Mouse (Mus musculus) thymus, postnatal 0 days (tissue): ENCODE data around the gene Lat. TPM values are rescaled to one million over a fixed set of nuclear protein-coding genes. Genes with fewer than 3 reads are reported as not detected.
A peak's percentile ranks its signal among the peaks of the same experiment; 100 is the strongest.

Experiments used
- DNase-seq: peaks from one replicate; pipeline ENCODE4 v3.0.0-alpha.2; 2015; ENCODE audit warnings: low spot score
- polyA plus RNA-seq: library from polyadenylated mRNA; unstranded; fragments of >200 nt; fragmentation: Nextera tagmentation; extraction: Ambion mirVana; gene quantifications from 2 replicates; pipeline ENCODE4 v1.2.1, GENCODE M21; 2015

Lat gene
- polyA plus RNA-seq, 1 experiment from 2014 or later, result 890 TPM

DNA sequence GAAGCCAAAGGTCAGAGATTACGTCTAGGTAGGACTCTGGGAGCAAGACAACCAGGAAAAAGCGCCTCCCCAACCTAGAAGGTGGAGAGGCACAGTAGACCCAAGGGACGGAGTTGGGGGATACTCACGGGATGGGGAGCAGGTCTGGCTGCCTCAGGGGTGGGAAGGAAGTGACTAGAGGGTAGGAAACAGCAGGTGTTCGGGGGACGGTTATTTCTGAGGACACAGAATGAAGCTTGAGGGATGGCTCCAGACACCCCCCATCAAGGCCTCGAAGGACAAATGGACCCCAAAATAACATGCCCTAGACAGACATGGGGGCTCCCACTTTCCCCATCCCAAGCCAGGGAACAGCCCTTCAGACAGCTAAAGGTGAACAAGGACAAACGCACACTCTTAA is 1.0 kb downstream of the Lat start:
- peak; percentile 47 for DNase-seq

- DNase-seq, result no peak
Measured at GRCm38 (mm10) chr7:126367636-126368035, 1.7 kb downstream of the Lat start.

- no peak for DNase-seq
Measured at GRCm38 (mm10) chr7:126363038-126363437, 6.3 kb downstream of the Lat start.

GRCm38 (mm10) chr7:126359049-126359448 is 10.3 kb downstream of the Lat start:
- no peak for DNase-seq

DNA sequence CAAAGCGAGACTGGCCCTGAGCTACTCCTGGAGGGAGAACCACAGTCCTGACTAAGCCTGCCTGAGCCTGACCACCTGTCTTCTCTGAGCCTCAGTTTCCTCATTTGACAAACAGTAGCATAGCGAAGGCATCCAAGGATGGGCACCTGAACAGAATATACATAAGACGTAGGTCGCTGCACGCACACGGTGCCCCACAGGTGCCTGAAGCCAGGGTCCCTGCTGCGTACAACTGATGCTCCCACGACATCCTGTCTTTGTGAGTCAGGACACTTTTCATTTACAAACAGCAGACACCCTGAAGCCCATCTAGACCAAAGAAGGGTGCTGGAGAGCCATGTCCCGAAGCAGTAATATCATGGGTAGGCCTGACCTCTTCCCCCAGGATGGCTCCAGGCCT is 11.0 kb downstream of the Lat start:
- peak; percentile 19 for DNase-seq

- no peak for DNase-seq
Measured at GRCm38 (mm10) chr7:126357838-126358237, 11.5 kb downstream of the Lat start.

- peak; percentile 59 for DNase-seq
Measured at GRCm38 (mm10) chr7:126356793-126357591, 12.4 kb downstream of the Lat start.

DNA sequence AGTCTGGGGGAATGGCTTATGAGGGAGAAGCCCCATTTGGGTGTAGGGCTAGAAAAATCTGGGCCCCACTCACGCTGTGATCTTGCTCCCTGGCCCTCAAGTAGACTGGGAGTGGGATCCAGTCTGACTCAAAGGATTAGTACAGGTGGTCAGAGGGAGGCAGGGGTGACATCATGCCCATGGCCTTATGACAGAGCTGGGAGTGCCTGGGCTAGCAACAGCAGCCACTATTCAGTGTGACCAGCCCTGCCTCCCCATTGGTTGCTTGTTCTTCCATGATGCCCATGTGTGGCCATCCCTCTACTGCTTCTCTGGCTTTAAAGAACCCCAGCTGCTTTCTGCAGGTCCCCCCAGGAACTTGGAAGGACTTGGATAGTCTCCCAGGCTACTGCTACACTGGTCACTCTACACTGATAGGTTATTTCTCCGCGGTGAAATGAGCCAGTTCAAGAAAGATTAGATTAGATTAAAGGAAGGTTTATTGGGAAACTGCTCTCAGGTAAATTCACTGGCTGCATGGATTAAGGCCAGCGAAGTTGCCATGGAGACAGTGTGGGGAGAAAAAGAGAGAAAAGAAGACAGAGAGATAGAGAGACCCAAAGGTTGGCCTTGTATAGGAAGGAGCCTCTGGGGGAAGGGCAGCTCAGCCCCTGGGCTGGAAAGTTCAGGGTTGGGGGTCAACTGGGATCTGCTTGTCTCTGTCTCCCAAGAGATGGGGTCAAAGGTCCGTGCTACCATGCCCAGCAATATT is 13.3 kb downstream of the Lat start:
- no peak for DNase-seq

DNA sequence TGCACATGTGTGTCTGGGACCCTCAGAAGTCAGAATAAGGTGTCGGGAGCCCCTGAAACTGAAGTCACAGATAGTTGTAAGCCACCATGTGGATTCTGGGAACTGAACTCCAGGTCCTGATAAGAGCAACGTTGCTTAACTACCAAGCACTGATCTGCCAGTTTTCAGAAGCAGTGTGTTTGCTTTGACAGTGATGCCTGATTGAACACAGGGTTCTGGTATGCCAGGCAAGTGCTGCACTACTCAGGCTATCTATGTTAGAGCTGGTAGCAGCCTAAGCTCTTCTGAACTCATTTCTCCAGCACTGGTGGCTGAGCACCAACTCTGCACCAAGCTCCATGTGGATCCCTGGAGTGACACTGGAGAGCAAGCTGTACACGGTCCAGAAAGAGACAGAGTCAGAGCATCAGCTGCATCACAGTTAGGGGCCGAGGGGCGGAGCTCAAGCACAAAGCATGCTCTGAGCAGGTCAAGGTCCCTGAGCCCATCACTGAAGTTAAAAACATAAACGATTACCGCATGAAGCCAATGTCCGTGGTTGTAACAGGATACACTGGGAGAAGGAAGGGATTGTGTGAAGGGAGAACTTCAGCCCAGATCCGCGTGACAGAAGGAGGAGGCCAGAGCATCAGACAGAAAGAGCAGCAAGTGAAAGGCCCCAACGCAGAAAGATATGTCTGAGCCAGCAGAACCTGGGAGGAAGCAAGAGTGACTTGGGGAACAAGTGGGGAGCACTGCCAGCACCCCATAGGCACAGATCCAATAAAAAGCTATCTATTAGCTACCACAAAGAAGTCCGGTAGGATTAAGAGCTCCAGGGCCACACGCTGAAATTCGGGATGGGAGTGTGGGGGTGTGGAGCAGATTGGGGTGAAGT is 14.4 kb downstream of the Lat start:
- no peak for DNase-seq

GRCm38 (mm10) chr7:126353994-126354365 is 15.4 kb downstream of the Lat start:
- DNase-seq, result no peak

- DNase-seq, result no peak
Measured at GRCm38 (mm10) chr7:126353251-126353993, 15.9 kb downstream of the Lat start.

DNA sequence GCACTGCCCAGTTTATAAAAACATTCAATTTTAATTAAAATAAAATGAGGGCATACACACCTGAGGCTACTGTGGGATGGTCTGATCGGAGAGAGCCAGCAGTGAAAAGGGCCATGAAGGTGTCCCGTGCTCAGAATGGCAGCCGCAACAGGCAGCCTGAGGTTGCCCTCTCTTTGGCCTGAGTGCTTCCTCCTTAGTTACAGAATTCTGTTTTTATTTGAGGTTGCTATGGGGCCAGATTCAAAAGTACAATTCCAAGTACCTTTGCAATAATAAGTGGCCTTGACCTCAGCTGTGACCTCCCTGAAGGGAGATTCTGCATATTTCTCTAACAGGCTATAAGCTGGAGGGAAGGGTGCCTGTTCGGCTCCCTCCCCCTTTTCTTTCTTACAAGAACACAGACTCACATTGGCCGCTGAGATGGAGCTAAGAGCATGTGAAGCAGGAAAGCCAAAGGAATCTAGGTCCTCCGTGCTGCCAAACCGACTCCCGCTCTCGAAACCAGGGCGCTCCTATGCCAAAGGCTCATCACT is 17.9 kb downstream of the Lat start:
- no peak for DNase-seq

DNA sequence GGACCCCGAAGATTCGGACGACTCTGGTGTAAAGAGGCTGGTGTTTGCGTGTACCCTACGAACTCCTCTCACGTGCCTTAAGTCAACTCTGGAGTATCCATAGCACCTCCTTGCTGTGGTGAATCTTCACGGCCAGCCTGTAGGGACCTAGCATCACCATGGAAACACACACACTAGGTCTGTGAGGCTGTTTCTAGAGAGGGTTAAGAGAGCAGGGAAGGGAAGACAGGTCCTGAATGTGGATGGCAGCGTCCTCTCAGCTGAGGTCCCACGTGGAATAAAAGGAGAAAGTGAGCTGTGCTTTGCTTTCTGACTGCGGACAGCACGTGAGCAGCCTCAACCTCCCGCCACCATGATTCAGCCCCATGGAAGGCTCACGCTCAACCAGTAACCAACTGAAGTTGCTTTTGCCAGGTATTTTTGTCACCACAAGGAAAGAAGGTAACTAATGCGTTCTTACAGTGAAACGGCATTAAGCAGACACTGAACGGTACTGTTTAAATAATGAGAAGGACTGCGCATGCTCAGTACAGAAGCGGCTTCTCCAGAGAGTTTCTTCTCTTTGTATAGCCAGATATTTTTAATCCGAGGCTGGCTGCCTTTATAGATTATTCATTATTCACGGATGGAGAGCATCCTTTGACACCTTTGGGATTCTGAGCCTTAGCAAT is 18.5 kb downstream of the Lat start:
- DNase-seq, result no peak

DNA sequence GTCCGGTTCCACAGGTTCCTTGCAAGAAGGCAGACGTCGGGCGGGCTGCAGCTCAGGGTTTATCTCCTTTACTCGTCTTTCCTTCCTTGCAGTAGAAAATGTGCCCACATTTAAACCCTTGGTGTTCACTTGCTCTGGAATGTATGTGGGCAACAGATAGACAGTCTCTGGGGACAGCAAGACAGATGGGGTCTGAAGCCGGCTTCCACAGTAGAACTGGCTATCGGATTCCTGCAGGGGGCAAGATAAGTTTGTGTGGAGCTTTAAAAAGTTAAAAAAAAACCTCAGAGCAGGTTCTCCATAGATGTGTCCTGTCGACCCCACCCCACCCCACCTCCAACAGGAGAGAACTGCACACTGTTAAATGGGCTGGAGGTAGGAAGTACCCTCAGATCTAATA is 21.1 kb downstream of the Lat start:
- DNase-seq, result no peak

- DNase-seq, result no peak
Measured at GRCm38 (mm10) chr7:126347098-126347497, 22.3 kb downstream of the Lat start.

- no peak for DNase-seq
Measured at GRCm38 (mm10) chr7:126345969-126346368, 23.4 kb downstream of the Lat start.

DNA sequence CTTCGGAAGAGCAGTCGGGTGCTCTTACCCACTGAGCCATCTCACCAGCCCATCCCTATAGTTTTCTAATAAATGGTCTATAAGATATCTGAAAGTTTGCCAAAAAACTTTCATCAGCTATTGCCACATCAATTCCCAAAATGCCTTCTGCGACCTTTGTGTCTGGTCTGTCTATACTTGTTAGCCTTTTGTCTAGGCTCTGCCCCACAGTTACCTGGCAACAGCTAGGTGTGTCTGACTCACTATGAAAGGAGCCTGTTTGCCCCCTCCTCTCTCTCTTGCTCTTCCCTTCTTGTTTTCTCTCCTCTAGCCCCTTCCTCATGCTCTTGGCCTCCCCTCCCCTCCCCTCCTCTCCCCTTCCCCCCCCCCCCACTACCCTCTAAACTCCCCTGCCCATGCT is 23.8 kb downstream of the Lat start:
- DNase-seq, result no peak

- DNase-seq, result peak; percentile 63
Measured at GRCm38 (mm10) chr7:126340896-126341295, 28.5 kb downstream of the Lat start.

DNA sequence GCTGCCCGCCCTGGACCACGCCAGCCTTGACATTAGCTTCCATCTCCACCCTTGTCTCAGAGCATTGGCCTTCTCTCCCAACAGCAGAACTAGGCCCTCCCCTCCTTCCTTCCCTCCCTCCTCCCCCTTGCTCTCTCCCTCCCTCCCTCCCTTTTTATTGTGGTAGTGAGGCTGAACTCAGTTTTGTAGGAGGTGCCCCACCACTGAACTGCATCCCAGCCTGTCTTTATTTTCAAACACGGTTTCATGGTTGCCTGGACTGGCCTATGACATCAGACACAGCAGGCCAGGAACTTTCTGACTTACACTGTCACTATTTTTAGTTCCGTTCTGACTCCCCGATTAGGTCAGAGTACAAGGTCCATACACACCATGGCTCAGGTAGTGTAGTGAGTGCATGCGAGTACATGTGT is 29.2 kb downstream of the Lat start:
- DNase-seq, result peak; percentile 73

- peak; percentile 86 for DNase-seq
Measured at GRCm38 (mm10) chr7:126339521-126339971, 29.8 kb downstream of the Lat start.
